Mouse (Mus musculus) neutrophil, adult 5-6 weeks (primary cell): Measurements from ENCODE around the gene Mtx2. TPM values are rescaled to one million over a fixed set of nuclear protein-coding genes. Genes with fewer than 3 reads are reported as not detected.

Source experiments
- ATAC-seq: fragments of 151-379, 151-347 bp; 2 replicates; pipeline ENCODE4 v1.8.0; 2017; ENCODE audit warnings: mild to moderate bottlenecking, moderate TSS enrichment; ENCODE audit not compliant: insufficient number of reproducible peaks, poor library complexity, low FRiP score, severe bottlenecking; ENCODE audit errors: extremely low read depth
- total RNA-seq: library from RNA; stranded (forward); fragments of 200-1000 nt; gene quantifications from 2 replicates; pipeline ENCODE4 v1.2.3, GENCODE M21; 2017

Gene Mtx2
- total RNA-seq, 1 experiment from 2014 or later: 19.8 TPM

- ATAC-seq: no peak
Measured at GRCm38 (mm10) chr2:74907368-74908291, 82.0 kb downstream of the Mtx2 start.

- ATAC-seq: no peak
Measured at GRCm38 (mm10) chr2:74912031-74912430, 86.4 kb downstream of the Mtx2 start.

GRCm38 (mm10) chr2:74917880-74918537, 92.4 kb downstream of the Mtx2 start:
- no peak for ATAC-seq

GRCm38 (mm10) chr2:74925968-74926814, 100.6 kb downstream of the Mtx2 start:
- no peak for ATAC-seq

Other genes starting within 250 kb of the Mtx2 start
- gene Lnpk, start 246.4 kb upstream of the Mtx2 start, total RNA-seq: 43.8 and 51.8 TPM in 2 replicates
- gene Evx2, start 166.2 kb upstream of the Mtx2 start, total RNA-seq: not detected in 2 replicates
- gene Hoxd13, start 157.5 kb upstream of the Mtx2 start, total RNA-seq: not detected in 2 replicates
- gene Hoxd12, start 150.8 kb upstream of the Mtx2 start, total RNA-seq: not detected in 2 replicates
- gene Hoxd11, start 146.2 kb upstream of the Mtx2 start, total RNA-seq: not detected in 2 replicates
- gene Hoxd10, start 133.9 kb upstream of the Mtx2 start, total RNA-seq: not detected in 2 replicates
- not detected in 2 replicates for gene Hoxd9, start 128.1 kb upstream of the Mtx2 start, total RNA-seq
- gene Hoxd8, start 121.2 kb upstream of the Mtx2 start, total RNA-seq: not detected in 2 replicates
- not detected in 2 replicates for gene Hoxd3, start 113.9 kb upstream of the Mtx2 start, total RNA-seq
- gene Hoxd4, start 113.9 kb upstream of the Mtx2 start, total RNA-seq: not detected in 2 replicates
- not detected in 2 replicates for gene Gm28230, start 99.1 kb upstream of the Mtx2 start, total RNA-seq
- not detected in 2 replicates for gene Hoxd1, start 62.8 kb upstream of the Mtx2 start, total RNA-seq